In genomic region chr2:168106701-168107178, GRCm38 (mm10) we compare ENCODE assay signal across 8 mouse cellular contexts. TPM values are rescaled to one million over a fixed set of nuclear protein-coding genes. Genes with fewer than 3 reads are reported as not detected.
DNase-seq lines count a peak whose midpoint lies in the region; ATAC-seq and TF ChIP-seq lines count a peak whose summit lies in the region.

No protein-coding gene starts in this region.

- ATAC-seq in midbrain, postnatal 0 days (ENCODE audit: low FRiP score): peak; percentile 65; the same call in 1 of the 2 replicates

- no peak for TF ChIP-seq CTCF in midbrain, postnatal 0 days (IDR thresholded peaks at IDR 0.05)

- WGBS in midbrain, postnatal 0 days: 30% methylated on average over 20 of the region's 20 CpGs

- intact Hi-C loops in heart, postnatal 36 days (cut with DNase I): no loop called here

- H3K9ac ChIP-seq in ES-E14 (ENCODE audit: insufficient read depth, low read depth, low read length, poor library complexity, severe bottlenecking): peak overlapping the region; percentile 27
- peak overlapping the region; percentile 54 for H3K9ac ChIP-seq in midbrain, postnatal 0 days (replicated peaks; ENCODE audit: low read length, poor library complexity, severe bottlenecking)

- H3K4me3 ChIP-seq in ES-E14 (ENCODE audit: insufficient read depth in 1 of 2, low read depth in 1 of 2, low read length in 2 of 2, poor library complexity in 1 of 2, severe bottlenecking in 1 of 2): peak overlapping the region; percentile 48 to 49; a peak in 3 of 4 replicates
- H3K4me3 ChIP-seq in midbrain, postnatal 0 days (ENCODE audit: low read depth, low read length): peak overlapping the region; percentile 16; the same call in 1 of the 2 replicates

- no peak for DNase-seq in ES-E14 (ENCODE audit: low read depth, low spot score)
- peak; percentile 82 to 84 for DNase-seq in adrenal gland, postnatal 36 days
- peak; percentile 82 to 91 for DNase-seq in frontal cortex, adult 2 months (ENCODE audit: extremely low spot score in 1 of 2, low spot score in 1 of 2)
- DNase-seq in heart, postnatal 36 days: peak; percentile 76 to 80
- DNase-seq in layer of hippocampus, adult 8-10 months (ENCODE audit: low spot score in 2 of 2): peak; percentile 86 to 87
- peak; percentile 86 for DNase-seq in midbrain, postnatal 0 days (ENCODE audit: low spot score)
- no peak for DNase-seq in embryo, embryonic 11 days
- no peak for DNase-seq in T-cell, adult 2 months (ENCODE audit: low spot score)

- H3K27ac ChIP-seq in ES-E14 (ENCODE audit: insufficient read depth, low read depth, low read length, poor library complexity, severe bottlenecking): no peak overlapping the region
- peak overlapping the region; percentile 59; the same call in 1 of the 2 replicates for H3K27ac ChIP-seq in midbrain, postnatal 0 days (ENCODE audit: low read depth, low read length)

- no peaks in the 10 kb centered on the region for H3K36me3 ChIP-seq in ES-E14 (ENCODE audit: control insufficient read depth, insufficient read depth, low read length, poor library complexity, severe bottlenecking)
- no peaks in the 10 kb centered on the region for H3K36me3 ChIP-seq in midbrain, postnatal 0 days (ENCODE audit: insufficient read depth, low read length)

- no peaks in the 10 kb centered on the region for H3K9me3 ChIP-seq in ES-E14 (ENCODE audit: control insufficient read depth, insufficient read depth, low read depth, low read length)
- no peaks in the 10 kb centered on the region for H3K9me3 ChIP-seq in midbrain, postnatal 0 days (ENCODE audit: low read length)

- H3K4me1 ChIP-seq in ES-E14 (ENCODE audit: control insufficient read depth in 2 of 2, insufficient read depth in 2 of 2, low read length in 2 of 2, poor library complexity in 1 of 2): peaks cover 0 to 6% of the 10 kb centered on the region in 2 experiments; a peak in 1 of 4 replicates
- no peaks in the 10 kb centered on the region for H3K4me1 ChIP-seq in midbrain, postnatal 0 days (ENCODE audit: insufficient read depth, low read length)

- in situ Hi-C loops in ES-E14 (cut with MboI; ENCODE audit: low sequenced_read_pairs in 2 of 2, unreplicated experiment in 2 of 2): no loop called here

- no peaks in the 10 kb centered on the region for H3K27me3 ChIP-seq in midbrain, postnatal 0 days (ENCODE audit: insufficient read depth, low read length)

- peak overlapping the region; percentile 49 for H3K4me2 ChIP-seq in midbrain, postnatal 0 days (ENCODE audit: low read depth, low read length, poor library complexity, severe bottlenecking)

TF ChIP-seq in ES-E14, 5 proteins besides CTCF, POLR2A, EP300 and RAD21:
- TF ChIP-seq CHD2 (IDR thresholded peaks at IDR 0.05; ENCODE audit: low read depth, low read length) (no peak), MAFK (IDR thresholded peaks at IDR 0.05; ENCODE audit: insufficient read depth, low read depth, low read length) (no peak), ZC3H11A (IDR thresholded peaks at IDR 0.05; ENCODE audit: borderline replicate concordance, low read depth, low read length) (no peak), HCFC1 (IDR thresholded peaks at IDR 0.05; ENCODE audit: borderline replicate concordance, insufficient read depth, low read length) (no peak), ZNF384 (IDR thresholded peaks at IDR 0.05; ENCODE audit: low read depth, low read length) (no peak)

RNA-seq across cellular contexts. Expression of gene Pard6b, which starts 25.9 kb away (rescaled TPM):
- total RNA-seq in ES-E14 (2012; rRNA removed): 11.6 and 15.3 TPM in 2 replicates
- total RNA-seq in adrenal gland, postnatal 36 days (2021): 1 to 10 TPM in 1 of 2 experiments, under 1 TPM in 1; 0.99 to 1.3 TPM
- 3.9 and 4.1 TPM in 2 replicates for polyA plus RNA-seq in frontal cortex, adult 2 months (2012; rRNA removed)
- 1 to 10 TPM; 2.7 to 3.1 TPM for total RNA-seq in heart, postnatal 36 days (2021)
- 1 to 10 TPM; 3.4 to 4.5 (median 4.1) TPM for total RNA-seq in layer of hippocampus, adult 8-10 months (2022)
- 6.6 and 6.8 TPM in 2 replicates for total RNA-seq in midbrain, postnatal 0 days (2014; rRNA removed)
- 3.9 and 5.1 TPM in 2 replicates for polyA plus RNA-seq in midbrain, postnatal 0 days (2015; fragmentation: Nextera tagmentation; extraction: Ambion mirVana)

Comparison
In these comparisons a context has a peak if more than half of its experiments do, and no peak if none do; other contexts are left out.
1. DNase-seq: peak in adrenal gland, postnatal 36 days (2 of 2), frontal cortex, adult 2 months (2 of 2), heart, postnatal 36 days (2 of 2), layer of hippocampus, adult 8-10 months (2 of 2) and midbrain, postnatal 0 days (single experiment); none in ES-E14 (single experiment), embryo, embryonic 11 days (single experiment) and T-cell, adult 2 months (single experiment).